Mouse (Mus musculus) thymus, postnatal 0 days (tissue): ENCODE measurements around the gene Olfr1348. TPM values are rescaled to one million over a fixed set of nuclear protein-coding genes. Genes with fewer than 3 reads are reported as not detected.
"Not testable (repeated sequence)": the region's sequence is repeated elsewhere in the genome, so short reads cannot be mapped to it uniquely, and the experiment has no call there.

Source experiments
- DNase-seq: peaks from one replicate; pipeline ENCODE4 v3.0.0-alpha.2; 2015; ENCODE audit warnings: low spot score
- polyA plus RNA-seq: library from polyadenylated mRNA; unstranded; fragments of >200 nt; fragmentation: Nextera tagmentation; extraction: Ambion mirVana; gene quantifications from 2 replicates; pipeline ENCODE4 v1.2.1, GENCODE M21; 2015

Olfr1348 gene
- polyA plus RNA-seq = not detected in 2 replicates

DNA sequence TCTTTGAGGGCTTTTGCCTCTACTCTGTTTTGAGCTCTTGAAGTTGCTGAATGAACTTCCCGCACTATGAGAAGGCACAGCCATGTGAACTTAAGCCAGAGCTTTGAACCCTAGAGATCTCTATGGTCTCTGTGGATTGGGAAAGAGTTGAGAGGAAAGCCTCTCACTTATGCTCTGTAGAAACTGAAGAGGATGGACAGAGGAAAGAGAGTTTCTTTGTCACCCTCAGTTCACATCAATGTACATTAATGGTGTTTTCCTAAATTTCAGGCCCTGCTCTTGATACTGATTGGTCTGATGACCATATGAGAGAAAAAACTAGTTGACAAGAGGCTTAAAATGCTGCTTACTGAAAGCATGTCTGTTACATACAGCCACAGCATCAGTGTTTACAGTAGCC is at the start of gene Olfr1348:
Olfr1348 (minus strand) TSS at position 101 of the 400 bp plus-strand sequence.
- DNase-seq = no peak

DNA sequence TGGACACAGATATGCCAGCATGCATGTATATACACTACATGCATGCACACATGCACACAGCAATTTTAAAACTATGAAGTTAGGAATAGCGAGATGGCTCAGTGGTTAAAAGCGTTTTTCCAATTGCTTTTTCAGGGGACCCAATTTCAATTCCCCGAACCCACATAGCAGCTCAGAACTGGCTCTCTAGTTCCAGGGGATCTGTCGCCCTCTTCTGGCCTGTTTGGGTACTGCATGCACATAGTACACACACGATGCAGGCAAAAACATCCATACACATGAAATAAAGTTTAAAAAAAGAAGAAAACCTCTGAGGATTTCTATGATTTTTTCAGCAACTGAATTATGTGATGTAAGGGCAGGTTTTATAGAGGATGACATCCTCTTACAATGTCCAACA is 17.6 kb upstream of the Olfr1348 start:
- DNase-seq = no peak

DNA sequence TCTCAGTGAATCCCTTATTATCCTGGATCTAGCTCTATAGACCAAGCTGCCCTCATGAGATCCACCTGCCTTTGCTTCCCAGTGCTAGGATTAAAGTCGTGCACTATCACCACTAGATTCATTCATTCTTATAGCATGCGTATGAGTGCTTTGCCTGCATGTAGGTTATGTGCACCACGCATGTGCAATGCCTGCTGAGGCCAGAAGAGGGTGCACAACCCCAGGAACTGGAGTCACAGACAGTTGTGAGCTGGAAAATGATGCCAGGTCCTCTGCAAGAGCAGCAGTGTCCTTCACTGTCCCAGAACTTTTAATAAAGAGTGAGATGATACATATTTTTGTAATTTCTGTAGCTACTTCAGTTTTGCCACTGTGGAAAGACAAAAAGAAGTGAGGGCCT is 16.5 kb upstream of the Olfr1348 start:
- DNase-seq = no peak

DNA sequence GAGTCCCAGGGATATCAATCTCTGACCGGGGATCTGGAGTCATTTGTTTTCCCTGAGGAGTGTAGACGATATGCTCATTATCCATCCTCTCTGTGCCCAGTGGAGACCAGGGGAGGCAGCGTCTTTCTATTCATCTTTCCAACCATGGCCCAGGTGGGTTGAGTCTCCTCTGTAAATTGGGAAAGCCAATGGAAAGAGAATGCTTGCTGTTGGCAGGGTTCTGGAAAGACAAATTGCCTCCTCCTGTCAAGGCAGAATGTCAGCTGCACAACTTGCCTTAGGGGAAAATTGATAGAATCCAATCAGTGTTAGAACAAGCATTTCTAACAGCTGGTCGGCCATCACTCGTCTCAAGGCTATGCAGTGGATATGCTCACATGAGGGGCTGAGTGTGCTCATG is 14.3 kb upstream of the Olfr1348 start, which contains the start of gene Olfr1349:
Olfr1349 (minus strand) TSS at position 101 of the 400 bp plus-strand sequence.
- DNase-seq = no peak

DNA sequence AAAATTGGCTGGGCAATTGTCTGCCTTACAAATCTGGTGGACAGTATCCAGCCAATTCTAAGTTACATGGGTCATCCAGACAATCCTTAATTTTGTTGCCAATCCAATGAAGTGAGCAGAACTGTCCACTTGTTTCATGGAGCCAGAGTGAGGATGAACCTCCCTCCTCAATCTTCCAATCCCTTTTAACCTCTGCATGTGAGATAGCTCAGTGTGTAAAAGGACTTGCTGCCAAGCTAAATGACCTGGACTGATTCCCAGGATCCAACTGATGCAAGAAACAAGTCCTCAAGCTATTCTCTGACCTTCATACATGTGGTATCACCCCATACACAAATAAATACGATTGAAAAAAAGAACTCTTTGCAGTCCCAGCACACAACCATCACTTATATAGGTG is 13.1 kb upstream of the Olfr1348 start:
- no peak for DNase-seq

DNA sequence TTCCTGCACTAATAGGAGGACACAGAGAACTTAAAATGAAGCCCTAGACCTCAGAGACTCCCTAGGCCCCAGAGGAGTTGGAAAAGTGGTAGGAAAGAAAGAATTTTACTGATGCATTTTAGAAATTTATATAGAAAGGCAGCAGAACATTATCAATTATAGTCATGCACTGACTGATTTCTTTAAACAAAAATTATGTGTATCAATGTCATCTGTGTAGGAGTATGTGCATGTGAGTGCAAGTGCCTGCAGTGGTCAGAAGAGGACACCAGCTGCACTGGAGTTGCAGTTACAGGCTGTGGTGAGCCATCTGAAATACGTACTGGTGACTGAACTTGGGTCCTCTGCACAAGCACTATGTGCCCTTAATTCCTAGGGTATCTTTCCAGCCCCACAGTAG is 8.9 kb downstream of the Olfr1348 start, which contains the start of gene Olfr1347:
Olfr1347 (minus strand) TSS at position 101 of the 400 bp plus-strand sequence.
- DNase-seq = no peak

DNA sequence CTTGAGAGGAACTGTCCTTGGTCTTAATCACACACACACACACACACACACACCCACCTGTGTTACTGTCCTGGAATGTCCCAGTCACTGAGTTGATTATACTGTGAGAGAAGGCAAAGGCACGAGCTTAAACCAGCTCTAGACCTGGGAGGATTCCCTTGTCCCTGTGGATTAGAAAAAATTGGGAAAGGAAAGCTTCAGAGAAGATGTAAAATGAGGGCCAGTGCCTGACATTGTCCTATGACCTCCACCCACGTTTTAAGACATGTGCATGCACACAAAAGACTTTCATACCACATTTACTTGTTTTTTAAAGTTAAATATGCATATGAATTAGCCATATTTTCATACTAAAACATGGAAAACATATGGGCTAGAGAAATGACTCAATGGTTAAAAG is 21.7 kb downstream of the Olfr1348 start, which contains the start of gene Olfr5:
Olfr5 (minus strand) TSS at position 101 of the 400 bp plus-strand sequence.
- DNase-seq = no peak

DNA sequence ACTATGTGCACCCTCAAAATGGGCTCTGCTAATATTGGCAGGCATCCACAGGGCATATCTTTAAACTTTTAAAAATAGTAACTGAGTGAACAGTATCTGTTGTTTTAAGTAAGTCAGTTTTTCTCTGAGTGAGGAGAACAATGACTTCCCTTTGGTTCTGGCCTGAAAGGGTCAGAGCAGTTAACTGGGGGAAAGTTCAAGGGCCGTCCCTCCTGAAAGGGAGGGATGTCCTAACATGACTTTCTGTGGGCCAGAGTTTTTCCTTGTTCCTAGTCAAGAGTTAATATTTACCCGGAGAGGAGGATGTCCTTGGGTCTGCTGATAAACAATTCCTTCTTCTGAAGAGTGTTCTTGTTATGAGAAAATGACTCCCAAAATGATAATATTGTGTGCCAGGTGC is 30.9 kb downstream of the Olfr1348 start:
- DNase-seq = not testable (repeated sequence)

DNA sequence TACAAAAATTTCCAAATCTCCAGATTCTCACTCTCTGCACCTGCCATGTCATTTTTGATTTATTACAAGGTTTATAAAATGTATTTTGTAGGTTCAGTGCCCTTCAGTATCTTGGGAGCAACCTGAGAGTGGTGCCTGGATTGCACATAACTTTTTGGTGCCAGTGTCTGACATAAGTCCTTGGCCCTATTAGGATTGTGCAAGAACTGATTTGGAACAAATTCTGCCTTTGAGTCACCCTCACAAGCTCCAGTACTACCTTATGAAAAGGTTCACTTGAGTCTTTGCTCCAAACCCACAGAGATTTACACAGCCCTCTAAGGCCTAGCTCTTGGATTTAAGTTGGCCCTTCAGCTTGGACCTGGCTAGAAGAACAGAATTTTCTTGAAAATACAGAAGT is 41.6 kb downstream of the Olfr1348 start, which contains the start of gene Olfr1346:
Olfr1346 (plus strand) TSS at position 151 of the 400 bp plus-strand sequence.
- DNase-seq = no peak

DNA sequence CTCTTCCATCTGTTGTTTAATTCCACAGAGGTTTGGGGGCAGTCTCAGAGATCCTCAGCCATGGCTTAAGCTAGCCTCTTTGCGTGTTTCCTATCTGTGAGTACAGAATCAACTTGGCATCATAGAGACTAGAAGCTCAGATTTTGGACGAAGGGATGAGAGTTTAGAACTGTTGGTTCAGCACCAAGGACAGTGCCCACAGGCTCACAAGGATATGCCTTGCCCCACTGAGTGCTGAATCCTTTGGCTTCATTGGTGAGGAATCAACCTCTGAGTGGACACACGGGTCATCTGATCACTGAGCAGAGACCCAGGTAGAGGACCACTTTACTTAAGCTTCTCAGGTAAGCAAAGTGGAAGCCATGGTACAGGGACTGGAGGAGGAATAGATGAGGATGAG is 52.1 kb downstream of the Olfr1348 start:
- DNase-seq = no peak

DNA sequence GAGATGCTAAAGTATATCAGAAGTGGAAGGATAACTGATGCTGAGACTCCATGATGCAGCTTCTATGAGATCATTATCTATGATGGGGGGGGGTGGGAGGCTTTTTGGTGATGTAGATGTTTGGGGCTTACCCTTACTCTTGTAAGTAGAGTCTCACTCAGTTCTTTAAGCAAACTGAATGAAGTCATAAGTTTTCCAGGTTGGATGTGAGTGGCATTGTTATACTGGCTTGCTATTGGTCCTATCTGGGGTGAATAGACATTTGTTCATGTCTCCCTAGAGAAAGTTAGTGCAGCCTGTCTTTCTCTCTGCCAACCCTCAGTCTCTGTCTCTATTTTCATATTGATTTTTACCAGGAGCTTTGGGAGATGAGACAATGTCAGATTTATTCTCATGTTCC is 52.7 kb downstream of the Olfr1348 start, which contains the start of gene Olfr1336:
Olfr1336 (plus strand) TSS at position 301 of the 400 bp plus-strand sequence.
- no peak for DNase-seq

Other genes starting within 250 kb of the Olfr1348 start
- gene Zfp667, start 222.2 kb downstream of the Olfr1348 start, polyA plus RNA-seq = 11.5 TPM in 2 replicates
- 2.4 and 3.7 TPM in 2 replicates for gene Zfp583, start 177.5 kb downstream of the Olfr1348 start, polyA plus RNA-seq
- gene Gm3854, start 165.0 kb downstream of the Olfr1348 start, polyA plus RNA-seq = 0.21 and 0.42 TPM in 2 replicates
- 1.1 and 1.6 TPM in 2 replicates for gene Zfp78, start 145.5 kb downstream of the Olfr1348 start, polyA plus RNA-seq
- gene Zfp28, start 125.5 kb downstream of the Olfr1348 start, polyA plus RNA-seq = 1.9 and 2.0 TPM in 2 replicates
- 0.35 TPM in 1 of 2 replicates, not detected in the other for gene Smim17, start 110.0 kb downstream of the Olfr1348 start, polyA plus RNA-seq
- not detected in 2 replicates for gene Gm20715, start 98.5 kb downstream of the Olfr1348 start, polyA plus RNA-seq
- gene Olfr1344, start 70.1 kb downstream of the Olfr1348 start, polyA plus RNA-seq = not detected in 2 replicates
- not detected in 2 replicates for gene Olfr1336, start 52.6 kb downstream of the Olfr1348 start, polyA plus RNA-seq
- gene Olfr1346, start 41.6 kb downstream of the Olfr1348 start, polyA plus RNA-seq = not detected in 2 replicates
- not detected in 2 replicates for gene Olfr5, start 21.8 kb downstream of the Olfr1348 start, polyA plus RNA-seq
- not detected in 2 replicates for gene Olfr1347, start 9.0 kb downstream of the Olfr1348 start, polyA plus RNA-seq
- not detected in 2 replicates for gene Olfr1349, start 14.2 kb upstream of the Olfr1348 start, polyA plus RNA-seq
- gene Olfr1350, start 56.1 kb upstream of the Olfr1348 start, polyA plus RNA-seq = not detected in 2 replicates
- gene Zim1, start 187.7 kb upstream of the Olfr1348 start, polyA plus RNA-seq = 0.38 and 0.48 TPM in 2 replicates
- 5.3 and 6.3 TPM in 2 replicates for gene Peg3, start 221.7 kb upstream of the Olfr1348 start, polyA plus RNA-seq
- gene Usp29, start 221.8 kb upstream of the Olfr1348 start, polyA plus RNA-seq = 0.06 and 0.23 TPM in 2 replicates